ENCODE assay signal across 9 mouse cellular contexts in genomic region chr16:29771728-29772608, GRCm38 (mm10).
DNase-seq lines count a peak whose midpoint lies in the region; ATAC-seq and TF ChIP-seq lines count a peak whose summit lies in the region.
"Had no signal": no experiment of that assay in that cellular context is flagged by ENCODE, and none has a peak within 500 bp of the region (broad histone marks: within the 10 kb centered on the region; RNA-seq: fewer than 3 reads in every experiment).

No protein-coding gene starts in this region.

- 36% methylated on average over 13 of the region's 13 CpGs for WGBS in forebrain, embryonic 13.5 days
- WGBS in limb, embryonic 14.5 days: 35% methylated on average over 13 of the region's 13 CpGs

- DNase-seq in layer of hippocampus, adult 11-12 months (ENCODE audit: low spot score): peak; percentile 21
- no peak for DNase-seq in layer of hippocampus, postnatal 25 days (ENCODE audit: extremely low spot score in 1 of 2, low spot score in 1 of 2)
- peak; percentile 61 for DNase-seq in brain, adult 2 months (ENCODE audit: low read depth, low spot score)
- DNase-seq in limb, embryonic 14.5 days (ENCODE audit: low spot score): peak; percentile 45
- no peak for DNase-seq in ovary, postnatal 36 days (ENCODE audit: low spot score)
- no peak for DNase-seq in adrenal gland, adult 8-10 months
- DNase-seq in lung, postnatal 14 days: no peak
- DNase-seq: kidney, postnatal 10 days had no signal

- no peaks in the 10 kb centered on the region for H3K36me3 ChIP-seq in forebrain, embryonic 13.5 days (ENCODE audit: poor library complexity, severe bottlenecking)
- H3K36me3 ChIP-seq in limb, embryonic 14.5 days (ENCODE audit: control insufficient read depth, insufficient read depth, low read length): no peaks in the 10 kb centered on the region

- H3K9me3 ChIP-seq in forebrain, embryonic 13.5 days (replicated peaks): no peaks in the 10 kb centered on the region
- no peaks in the 10 kb centered on the region for H3K9me3 ChIP-seq in limb, embryonic 14.5 days (ENCODE audit: control insufficient read depth, low read length)

- no peak overlapping the region for H3K9ac ChIP-seq in forebrain, embryonic 13.5 days
- no peak overlapping the region for H3K9ac ChIP-seq in limb, embryonic 14.5 days (ENCODE audit: low read depth, low read length, severe bottlenecking)

- H3K4me1 ChIP-seq in forebrain, embryonic 13.5 days: peaks cover 17% of the 10 kb centered on the region
- peaks cover 30% of the 10 kb centered on the region for H3K4me1 ChIP-seq in limb, embryonic 14.5 days (ENCODE audit: control insufficient read depth, insufficient read depth, low read length)

- TF ChIP-seq POLR2A in limb, embryonic 14.5 days (IDR thresholded peaks at IDR 0.05; ENCODE audit: borderline replicate concordance, extremely low read depth, insufficient read depth, insufficient read length): no peak

- H3K4me3 ChIP-seq in forebrain, embryonic 13.5 days: no peak overlapping the region
- no peak overlapping the region for H3K4me3 ChIP-seq in limb, embryonic 14.5 days (replicated peaks; ENCODE audit: low read length)

- no peak; the same call in 1 of the 2 replicates for ATAC-seq in forebrain, embryonic 13.5 days
- ATAC-seq in limb, embryonic 14.5 days (ENCODE audit: low FRiP score, low read depth): peak; percentile 60; the same call in 1 of the 2 replicates

- no peaks in the 10 kb centered on the region for H3K27me3 ChIP-seq in forebrain, embryonic 13.5 days
- H3K27me3 ChIP-seq in limb, embryonic 14.5 days (ENCODE audit: control insufficient read depth, insufficient read depth, low read length): no peaks in the 10 kb centered on the region

- peak overlapping the region; percentile 2; the same call in 1 of the 2 replicates for H3K27ac ChIP-seq in forebrain, embryonic 13.5 days
- H3K27ac ChIP-seq in limb, embryonic 14.5 days (replicated peaks; ENCODE audit: low read depth, low read length): no peak overlapping the region

- no peak overlapping the region for H3K4me2 ChIP-seq in forebrain, embryonic 13.5 days
- no peak overlapping the region for H3K4me2 ChIP-seq in limb, embryonic 14.5 days (replicated peaks; ENCODE audit: low read depth, low read length, severe bottlenecking)

Comparison
In these comparisons a context has a peak if more than half of its experiments do, and no peak if none do; other contexts are left out.
1. DNase-seq: peak in layer of hippocampus, adult 11-12 months (single experiment), brain, adult 2 months (single experiment) and limb, embryonic 14.5 days (single experiment); none in layer of hippocampus, postnatal 25 days (0 of 2), ovary, postnatal 36 days (single experiment), adrenal gland, adult 8-10 months (single experiment) and lung, postnatal 14 days (single experiment).